Mouse (Mus musculus): ENCODE data around the gene Retreg1.

GRCm38 (mm10) chr15:25866106-25866505 lies 23.1 kb downstream of the Retreg1 start:
- TF ChIP-seq HCFC1 (IDR thresholded peaks at IDR 0.05; ENCODE audit: borderline replicate concordance, insufficient read depth, low read length) (no peak), MAFK (IDR thresholded peaks at IDR 0.05; ENCODE audit: insufficient read depth, low read depth, low read length) (no peak), ZNF384 (IDR thresholded peaks at IDR 0.05; ENCODE audit: low read depth, low read length) (no peak), ZC3H11A (IDR thresholded peaks at IDR 0.05; ENCODE audit: borderline replicate concordance, low read depth, low read length) (no peak), CHD2 (IDR thresholded peaks at IDR 0.05; ENCODE audit: low read depth, low read length) (no peak)
